Comparison of ENCODE assay signal across 28 mouse cellular contexts in genomic region chr1:156218573-156218972, GRCm38 (mm10). TPM values are rescaled to one million over a fixed set of nuclear protein-coding genes. Genes with fewer than 3 reads are reported as not detected.
DNase-seq lines count a peak whose midpoint lies in the region; ATAC-seq lines count a peak whose summit lies in the region.
"Had no signal": no experiment of that assay in that cellular context is flagged by ENCODE, and none has a peak within 500 bp of the region (broad histone marks: within the 10 kb centered on the region; RNA-seq: fewer than 3 reads in every experiment).

No protein-coding gene starts in this region.

- WGBS in heart, embryonic 10.5 days, result 74% methylated on average over 2 of the region's 2 CpGs
- 80% methylated on average over 2 of the region's 2 CpGs for WGBS in liver, embryonic 11.5 days
- 80% methylated on average over 2 of the region's 2 CpGs for WGBS in liver, embryonic 13.5 days (ENCODE audit: insufficient replicate concordance)
- 81% methylated on average over 2 of the region's 2 CpGs for WGBS in forebrain, embryonic 15.5 days

- peak overlapping the region; percentile 70 for H3K27ac ChIP-seq in heart, embryonic 10.5 days
- H3K27ac ChIP-seq in liver, embryonic 11.5 days (ENCODE audit: low read depth, low read length), result 0 out of 2 replicates have a peak overlapping the region, but pooled peaks have one; percentile 85
- peak overlapping the region; percentile 94 for H3K27ac ChIP-seq in liver, embryonic 13.5 days
- H3K27ac ChIP-seq in forebrain, embryonic 15.5 days (replicated peaks), result no peak overlapping the region
- H3K27ac ChIP-seq: embryonic facial prominence, embryonic 12.5 days; limb, embryonic 13.5 days; lung, embryonic 15.5 days; midbrain, embryonic 12.5 days; neural tube, embryonic 12.5 days had no signal

- peaks cover 59% of the 10 kb centered on the region for H3K4me1 ChIP-seq in heart, embryonic 10.5 days
- H3K4me1 ChIP-seq in liver, embryonic 11.5 days (replicated peaks; ENCODE audit: control insufficient read depth, insufficient read depth, low read length), result peaks cover 55% of the 10 kb centered on the region
- H3K4me1 ChIP-seq in liver, embryonic 13.5 days (replicated peaks), result peaks cover 95% of the 10 kb centered on the region
- no peaks in the 10 kb centered on the region for H3K4me1 ChIP-seq in forebrain, embryonic 15.5 days
- H3K4me1 ChIP-seq: embryonic facial prominence, embryonic 12.5 days; limb, embryonic 13.5 days had no signal

- H3K9me3 ChIP-seq in heart, embryonic 10.5 days, result no peaks in the 10 kb centered on the region
- H3K9me3 ChIP-seq in liver, embryonic 11.5 days (ENCODE audit: control insufficient read depth, low read length), result no peaks in the 10 kb centered on the region
- no peaks in the 10 kb centered on the region for H3K9me3 ChIP-seq in liver, embryonic 13.5 days (replicated peaks)
- no peaks in the 10 kb centered on the region for H3K9me3 ChIP-seq in forebrain, embryonic 15.5 days
- H3K9me3 ChIP-seq: embryonic facial prominence, embryonic 12.5 days; limb, embryonic 13.5 days; lung, embryonic 15.5 days; midbrain, embryonic 12.5 days; neural tube, embryonic 12.5 days had no signal

- no peak for DNase-seq in heart, embryonic 10.5 days (ENCODE audit: low spot score)
- DNase-seq in heart, postnatal 25 days (ENCODE audit: low spot score), result no peak
- DNase-seq in liver, embryonic 11.5 days (ENCODE audit: low spot score), result no peak
- no peak for DNase-seq in liver
- peak; percentile 52 for DNase-seq in adrenal gland, postnatal 14 days
- no peak for DNase-seq in liver, embryonic 13.5 days
- DNase-seq in kidney, adult 8-10 months, result no peak
- DNase-seq: cerebellum, adult 9-10 months; gastrocnemius, postnatal 14 days; kidney, postnatal 10 days; right cerebral cortex, postnatal 14 days; spleen, adult 18-20 months; thymus, adult 18-20 months; thymus, postnatal 4 days had no signal

- H3K4me3 ChIP-seq in heart, embryonic 10.5 days, result no peak overlapping the region
- H3K4me3 ChIP-seq in liver, embryonic 11.5 days (ENCODE audit: low read depth, low read length), result no peak overlapping the region
- H3K4me3 ChIP-seq in liver, embryonic 13.5 days (replicated peaks), result no peak overlapping the region
- H3K4me3 ChIP-seq in forebrain, embryonic 15.5 days, result no peak overlapping the region
- H3K4me3 ChIP-seq: embryonic facial prominence, embryonic 12.5 days; limb, embryonic 13.5 days; lung, embryonic 15.5 days; midbrain, embryonic 12.5 days; neural tube, embryonic 12.5 days had no signal

- no peak overlapping the region for H3K4me2 ChIP-seq in liver, embryonic 11.5 days
- no peak overlapping the region for H3K4me2 ChIP-seq in liver, embryonic 13.5 days
- no peak overlapping the region for H3K4me2 ChIP-seq in forebrain, embryonic 15.5 days (replicated peaks)
- H3K4me2 ChIP-seq: embryonic facial prominence, embryonic 12.5 days; limb, embryonic 13.5 days; lung, embryonic 15.5 days; midbrain, embryonic 12.5 days; neural tube, embryonic 12.5 days had no signal

- H3K27me3 ChIP-seq in heart, embryonic 10.5 days (ENCODE audit: insufficient read depth, poor library complexity, severe bottlenecking), result no peaks in the 10 kb centered on the region
- H3K27me3 ChIP-seq in liver, embryonic 11.5 days (replicated peaks; ENCODE audit: control insufficient read depth, insufficient read depth, low read length), result no peaks in the 10 kb centered on the region
- H3K27me3 ChIP-seq in liver, embryonic 13.5 days, result no peaks in the 10 kb centered on the region
- no peaks in the 10 kb centered on the region for H3K27me3 ChIP-seq in forebrain, embryonic 15.5 days
- H3K27me3 ChIP-seq: embryonic facial prominence, embryonic 12.5 days; limb, embryonic 13.5 days; lung, embryonic 15.5 days; neural tube, embryonic 12.5 days had no signal

- no peak for ATAC-seq in liver, embryonic 11.5 days (replicated peaks; ENCODE audit: low FRiP score)
- no peak for ATAC-seq in liver, embryonic 13.5 days (ENCODE audit: low read depth)
- no peak for ATAC-seq in forebrain, embryonic 15.5 days (replicated peaks)
- ATAC-seq: forebrain, embryonic 14.5 days; hindbrain, embryonic 16.5 days; intestine, embryonic 16.5 days had no signal

- no peak overlapping the region for H3K9ac ChIP-seq in liver, embryonic 11.5 days (ENCODE audit: low read depth, low read length)
- 0 out of 2 replicates have a peak overlapping the region, but pooled peaks have one; percentile 59 for H3K9ac ChIP-seq in liver, embryonic 13.5 days
- no peak overlapping the region for H3K9ac ChIP-seq in forebrain, embryonic 15.5 days (replicated peaks)
- H3K9ac ChIP-seq: embryonic facial prominence, embryonic 12.5 days; limb, embryonic 13.5 days; lung, embryonic 15.5 days; midbrain, embryonic 12.5 days; neural tube, embryonic 12.5 days had no signal

- intact Hi-C loops in heart, postnatal 25 days (cut with DNase I), result no loop called here

- no peaks in the 10 kb centered on the region for H3K36me3 ChIP-seq in heart, embryonic 10.5 days
- no peaks in the 10 kb centered on the region for H3K36me3 ChIP-seq in liver, embryonic 11.5 days (ENCODE audit: control insufficient read depth, insufficient read depth, low read length)
- H3K36me3 ChIP-seq in liver, embryonic 13.5 days, result no peaks in the 10 kb centered on the region; the same call in 1 of the 2 replicates
- H3K36me3 ChIP-seq in forebrain, embryonic 15.5 days, result no peaks in the 10 kb centered on the region
- H3K36me3 ChIP-seq: embryonic facial prominence, embryonic 12.5 days; limb, embryonic 13.5 days; lung, embryonic 15.5 days; midbrain, embryonic 12.5 days; neural tube, embryonic 12.5 days had no signal

RNA-seq across cellular contexts. Expression of gene Fam163a, which starts 13.7 kb away (rescaled TPM):
- polyA plus RNA-seq in heart, embryonic 10.5 days (2016; fragmentation: Nextera tagmentation; extraction: Ambion mirVana), result 1.1 and 3.1 TPM in 2 replicates
- total RNA-seq in heart, postnatal 25 days (2021), result under 1 TPM in 1 of 2 experiments, not detected in 1; 0.06 TPM
- polyA plus RNA-seq in liver, embryonic 11.5 days (2014; fragmentation: Nextera tagmentation; extraction: Ambion mirVana), result 0.26 and 0.43 TPM in 2 replicates
- 11.0 and 12.2 TPM in 2 replicates for total RNA-seq in adrenal gland, postnatal 14 days (2021)
- 0.06 TPM in 2 replicates for polyA plus RNA-seq in liver, embryonic 13.5 days (2015; fragmentation: Nextera tagmentation; extraction: Ambion mirVana)
- polyA plus RNA-seq in forebrain, embryonic 15.5 days (2015; fragmentation: Nextera tagmentation; extraction: Ambion mirVana), result 2.4 and 3.0 TPM in 2 replicates
- total RNA-seq: common myeloid progenitor, adult 5-6 weeks; gastrocnemius, postnatal 14 days; hematopoietic stem cell, adult 5-6 weeks; megakaryocyte progenitor cell, adult 5-6 weeks; monocyte, adult 5-6 weeks had no signal
- polyA plus RNA-seq: C2C12 had no signal
